Mouse (Mus musculus): Measurements from ENCODE around the gene Mbnl2. TPM values are rescaled to one million over a fixed set of nuclear protein-coding genes. Genes with fewer than 3 reads are reported as not detected.

Mbnl2 gene
- total and polyA plus RNA-seq, 3 experiments = 23.8 to 28.9 (median 23.9) TPM

DNA sequence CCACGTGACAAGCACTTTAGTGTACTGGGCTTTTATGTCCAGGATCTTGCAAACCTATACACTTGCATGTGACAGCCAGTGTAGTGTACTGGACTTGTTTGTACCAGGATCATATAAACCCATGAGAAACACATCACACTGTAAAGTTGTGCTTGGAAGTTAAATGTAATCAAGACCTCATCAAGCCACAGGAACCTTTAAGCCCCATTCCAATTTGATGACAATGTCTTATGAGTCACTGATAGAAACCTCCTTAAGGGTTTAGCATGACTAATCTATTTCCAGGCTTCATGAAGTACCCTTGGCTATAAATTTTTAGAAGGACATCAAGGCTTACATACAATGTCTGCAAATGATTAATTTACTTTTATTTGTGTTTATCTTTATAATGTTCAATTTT is 47.6 kb downstream of the Mbnl2 start:
- H3K4me3 ChIP-seq (replicated peaks in 1 of 3; ENCODE audit: low read depth in 2 of 3, low read length in 2 of 3, poor library complexity in 1 of 3) = no peak overlapping the region
- H3K27me3 ChIP-seq (replicated peaks) = no peaks in the 10 kb centered on the region
- peaks cover 25 to 67% of the 10 kb centered on the region in 2 experiments for H3K36me3 ChIP-seq (replicated peaks in 1 of 2; ENCODE audit: control insufficient read depth in 1 of 2, insufficient read depth in 1 of 2, low read length in 1 of 2)
- H3K79me2 ChIP-seq (replicated peaks; ENCODE audit: control insufficient read depth, extremely low read depth, insufficient read depth, poor library complexity, severe bottlenecking) = peaks cover 24% of the 10 kb centered on the region
- TF ChIP-seq JUND (conservative IDR thresholded peaks at IDR 0.05; ENCODE audit: low read depth, low read length) (no peak), POLR2AphosphoS2 (IDR thresholded peaks at IDR 0.05; ENCODE audit: low read depth, low read length) (no peak), MAX (IDR thresholded peaks at IDR 0.05; ENCODE audit: low read length) (no peak), ZC3H11A (IDR thresholded peaks at IDR 0.05; ENCODE audit: low read depth, low read length) (no peak), MXI1 (IDR thresholded peaks at IDR 0.05; ENCODE audit: low read depth, low read length) (no peak), KAT2A (IDR thresholded peaks at IDR 0.05; ENCODE audit: insufficient replicate concordance, low read length) (no peak), ELF1 (IDR thresholded peaks at IDR 0.05; ENCODE audit: low read depth, low read length) (no peak), TBP (conservative IDR thresholded peaks at IDR 0.05; ENCODE audit: low read depth, low read length) (no peak), MEF2A (IDR thresholded peaks at IDR 0.05; ENCODE audit: borderline replicate concordance, low read depth, low read length) (no peak), BHLHE40 (IDR thresholded peaks at IDR 0.05; ENCODE audit: low read depth, low read length) (no peak)
- H3K9me3 ChIP-seq (replicated peaks; ENCODE audit: low read length) = no peaks in the 10 kb centered on the region
- H3K27ac ChIP-seq (ENCODE audit: insufficient read depth, low read depth) = no peak overlapping the region
- no peak for DNase-seq (ENCODE audit: extremely low read depth)
- in situ Hi-C loops (cut with MboI; ENCODE audit: low pct_ligation_motif_present, low pct_unique_long_range_greater_than_20kb, low sequenced_read_pairs) = no loop called here
- dilution Hi-C loops (cut with MboI; ENCODE audit: extremely low pct_ligation_motif_present, extremely low pct_unique_long_range_greater_than_20kb, low sequenced_read_pairs) = no loop called here
- H3K4me1 ChIP-seq (ENCODE audit: control insufficient read depth in 1 of 2, insufficient read depth in 2 of 2) = peaks cover 22 to 87% of the 10 kb centered on the region in 2 experiments
- no peak overlapping the region for H3K4me2 ChIP-seq (ENCODE audit: insufficient read depth, low read depth, poor library complexity, severe bottlenecking)
- no peak overlapping the region for H3K9ac ChIP-seq (ENCODE audit: insufficient read depth, low read depth)

DNA sequence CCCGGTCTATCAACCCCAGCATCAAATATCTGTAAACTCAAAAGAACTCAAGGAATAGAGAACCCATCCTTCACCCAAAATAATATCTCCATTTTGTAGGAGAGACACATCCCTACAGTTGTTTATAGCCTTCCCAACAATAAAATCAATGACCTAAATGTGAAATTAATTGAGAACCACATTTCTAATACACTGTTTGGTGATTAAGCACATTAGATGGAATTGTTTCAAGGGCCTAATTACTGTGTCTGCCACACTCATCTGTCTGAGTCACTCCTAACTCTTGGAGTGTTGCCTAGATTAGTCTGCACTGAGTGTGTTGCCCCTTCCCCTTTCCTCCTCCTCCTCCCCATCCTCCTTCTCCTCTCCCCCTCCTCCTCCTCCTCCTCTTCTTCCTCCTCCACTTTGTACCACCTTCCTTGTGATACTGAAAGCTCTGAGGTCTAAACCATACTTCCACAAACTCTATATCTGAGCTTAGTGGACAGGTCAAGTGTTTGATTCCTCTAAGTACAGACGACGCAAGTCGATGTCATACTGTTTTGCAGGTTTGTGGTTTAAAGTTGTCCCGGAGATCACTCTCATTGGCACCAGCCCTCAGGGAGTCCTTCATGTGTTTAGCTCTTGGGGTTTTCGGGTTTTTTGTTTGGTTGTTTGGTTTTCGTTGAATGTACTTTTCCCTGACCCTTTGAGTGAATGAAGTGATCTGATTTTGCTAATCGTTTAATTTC is 48.8 kb downstream of the Mbnl2 start:
- no peak overlapping the region for H3K4me3 ChIP-seq (replicated peaks in 1 of 3; ENCODE audit: low read depth in 2 of 3, low read length in 2 of 3, poor library complexity in 1 of 3)
- dilution Hi-C loops (cut with MboI; ENCODE audit: extremely low pct_ligation_motif_present, extremely low pct_unique_long_range_greater_than_20kb, low sequenced_read_pairs) = no loop called here
- peaks cover 20 to 79% of the 10 kb centered on the region in 2 experiments for H3K4me1 ChIP-seq (ENCODE audit: control insufficient read depth in 1 of 2, insufficient read depth in 2 of 2)
- H3K79me2 ChIP-seq (replicated peaks; ENCODE audit: control insufficient read depth, extremely low read depth, insufficient read depth, poor library complexity, severe bottlenecking) = peaks cover 35% of the 10 kb centered on the region
- H3K4me2 ChIP-seq (ENCODE audit: insufficient read depth, low read depth, poor library complexity, severe bottlenecking) = no peak overlapping the region
- no peak for DNase-seq (ENCODE audit: extremely low read depth)
- TF ChIP-seq BHLHE40 (IDR thresholded peaks at IDR 0.05; ENCODE audit: low read depth, low read length) = 0 out of 2 replicates have a peak, but pooled peaks have one; percentile 8
- TF ChIP-seq MEF2A (IDR thresholded peaks at IDR 0.05; ENCODE audit: borderline replicate concordance, low read depth, low read length) = no peak
- TF ChIP-seq MAZ (IDR thresholded peaks at IDR 0.05; ENCODE audit: low read depth, low read length) = no peak
- no peaks in the 10 kb centered on the region for H3K9me3 ChIP-seq (replicated peaks; ENCODE audit: low read length)
- H3K9ac ChIP-seq (ENCODE audit: insufficient read depth, low read depth) = no peak overlapping the region
- H3K27ac ChIP-seq (ENCODE audit: insufficient read depth, low read depth) = no peak overlapping the region
- peaks cover 27 to 69% of the 10 kb centered on the region in 2 experiments for H3K36me3 ChIP-seq (replicated peaks in 1 of 2; ENCODE audit: control insufficient read depth in 1 of 2, insufficient read depth in 1 of 2, low read length in 1 of 2)
- H3K27me3 ChIP-seq (replicated peaks) = no peaks in the 10 kb centered on the region
- in situ Hi-C loops (cut with MboI; ENCODE audit: low pct_ligation_motif_present, low pct_unique_long_range_greater_than_20kb, low sequenced_read_pairs) = no loop called here

Data from CH12.LX (cell line).